Mouse (Mus musculus) stomach, postnatal 0 days (tissue): ENCODE data around the gene Gm10645.

Experiments
- CTCF ChIP-seq: IDR thresholded peaks from 2 replicates; pipeline ENCODE4 v1.5.1; 2016; ENCODE audit warnings: antibody characterized with exemption, low read depth, mild to moderate bottlenecking, moderate library complexity
- EP300 ChIP-seq: optimal IDR thresholded peaks from 2 replicates; pipeline ENCODE3; 2016; ENCODE audit warnings: antibody characterized with exemption

- TF ChIP-seq CTCF (no peak), EP300 (no peak)
Observed at GRCm38 (mm10) chr8:83210676-83211075, 44.7 kb upstream of the Gm10645 start.
